Mouse (Mus musculus) olfactory bulb, adult 2 months (tissue): Measurements from ENCODE around the gene Gje1.

ENCODE experiments used
- CTCF ChIP-seq: fragments of 200-500 bp; IDR thresholded peaks from 2 replicates; pipeline ENCODE4 v1.5.1; 2012; ENCODE audit warnings: low read depth, mild to moderate bottlenecking, low read length, moderate library complexity; ENCODE audit not compliant: insufficient read depth
- POLR2A ChIP-seq: fragments of 200-500 bp; IDR thresholded peaks from 2 replicates; pipeline ENCODE4 v1.6.1; 2012; ENCODE audit warnings: mild to moderate bottlenecking, low read depth, low read length, moderate library complexity; ENCODE audit not compliant: insufficient read depth

DNA sequence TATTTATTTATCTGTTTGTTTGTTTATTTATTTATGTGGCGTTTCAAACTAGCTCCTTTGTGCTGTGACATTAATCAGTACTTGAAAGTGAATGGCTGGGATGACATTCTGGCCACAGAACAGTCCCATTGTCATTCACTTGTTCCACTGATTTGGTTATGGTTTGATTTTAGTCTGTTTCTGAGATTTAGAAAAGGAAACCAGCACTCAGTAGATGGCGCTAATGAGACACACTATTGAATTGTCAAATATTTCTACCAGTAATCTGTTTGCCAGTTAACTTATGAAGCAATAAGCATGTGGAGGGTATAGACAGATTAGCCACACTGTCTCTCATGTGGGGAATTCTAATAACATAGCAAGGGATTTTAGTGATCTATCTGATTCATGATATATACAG, 16.3 kb upstream of the Gje1 start:
- TF ChIP-seq CTCF (no peak), POLR2A (no peak)
